Mouse (Mus musculus) adrenal gland, adult 2 months (tissue): ENCODE data around the gene Csrp3. TPM values are rescaled to one million over a fixed set of nuclear protein-coding genes. Genes with fewer than 3 reads are reported as not detected.
A peak's percentile ranks its signal among the peaks of the same experiment; 100 is the strongest.

Experiments
- DNase-seq: peaks from one replicate; pipeline ENCODE4 v3.0.0; 2021
- long read RNA-seq: library from polyadenylated mRNA; stranded (forward); transcript quantifications from one replicate; pipeline ENCODE4 v2.0.0, GENCODE M21; 2021
- polyA plus RNA-seq: library from polyadenylated mRNA; depleted of rRNA; stranded (reverse); fragments of >200 nt; gene quantifications from 2 replicates; pipeline ENCODE4 v1.2.3, GENCODE M21; 2012; rRNA removed
- total RNA-seq, 2 experiments: library from RNA; stranded (reverse); gene quantifications; 2 replicates each; pipeline ENCODE4 v1.2.3; 2021

Gene Csrp3
- not detected for total RNA-seq
- not detected in 2 replicates for polyA plus RNA-seq
- long read RNA-seq: 0 reads

DNA sequence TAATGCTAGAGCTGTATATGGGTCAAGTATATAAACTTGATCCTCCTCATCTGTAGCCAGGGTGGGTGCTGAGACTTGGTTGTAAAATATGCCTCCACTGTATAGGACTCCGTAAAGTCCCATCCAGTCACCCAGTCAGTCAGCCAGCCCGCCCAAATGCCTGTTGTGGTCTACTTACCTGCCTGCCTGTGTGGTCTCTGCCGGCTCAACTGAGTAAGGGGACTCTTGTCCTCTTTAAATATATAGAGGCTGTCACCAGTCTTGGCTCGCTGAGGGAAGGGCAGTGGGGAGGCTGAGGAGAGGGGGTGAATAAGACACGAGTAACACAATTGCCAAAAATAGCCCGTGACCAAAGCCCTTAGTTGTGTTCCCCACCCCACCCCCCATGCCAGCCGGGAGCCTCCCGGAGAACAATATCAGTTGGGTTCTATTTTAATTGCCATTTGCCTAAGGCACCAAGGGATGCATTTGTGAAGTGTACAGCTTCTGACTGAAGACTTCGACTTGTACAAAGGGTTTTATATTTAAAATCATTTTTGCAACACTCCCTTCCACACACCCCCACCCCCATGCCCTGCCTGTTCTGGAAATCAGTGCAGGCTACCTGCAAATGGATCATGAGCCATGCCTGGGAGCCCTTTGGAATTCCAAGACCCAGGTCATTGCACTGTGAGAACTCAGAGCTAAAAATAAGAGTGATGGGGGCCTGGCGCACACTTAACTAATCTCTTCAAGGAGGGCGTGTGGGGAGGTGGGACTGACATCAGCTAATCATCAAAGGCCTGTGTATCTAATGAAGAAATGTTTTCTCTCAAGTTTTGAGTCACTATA lies at the start of gene Csrp3:
TSS of gene Csrp3 (minus strand) at position 214 of the 831 bp plus-strand sequence.
- DNase-seq: no peak

DNA sequence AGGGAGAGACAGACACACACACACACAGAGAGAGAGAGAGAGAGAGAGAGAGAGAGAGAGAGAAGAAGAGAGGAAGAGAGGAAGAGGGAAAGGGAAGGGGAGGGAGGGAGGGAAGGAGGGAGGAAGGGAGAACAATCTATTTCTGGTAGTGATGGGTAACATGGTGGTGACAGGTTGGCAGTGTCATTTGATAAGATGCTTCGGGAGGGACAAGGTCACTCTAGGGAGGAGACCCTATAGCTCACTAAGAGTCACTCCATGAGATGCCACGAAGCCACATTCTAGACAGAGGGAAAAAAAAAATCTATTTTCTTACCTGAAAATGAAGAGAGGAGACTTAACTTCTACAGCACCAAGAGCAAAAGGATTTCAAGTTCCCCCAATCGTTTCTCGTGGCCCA lies 48.2 kb upstream of the Csrp3 start:
- DNase-seq: no peak

DNA sequence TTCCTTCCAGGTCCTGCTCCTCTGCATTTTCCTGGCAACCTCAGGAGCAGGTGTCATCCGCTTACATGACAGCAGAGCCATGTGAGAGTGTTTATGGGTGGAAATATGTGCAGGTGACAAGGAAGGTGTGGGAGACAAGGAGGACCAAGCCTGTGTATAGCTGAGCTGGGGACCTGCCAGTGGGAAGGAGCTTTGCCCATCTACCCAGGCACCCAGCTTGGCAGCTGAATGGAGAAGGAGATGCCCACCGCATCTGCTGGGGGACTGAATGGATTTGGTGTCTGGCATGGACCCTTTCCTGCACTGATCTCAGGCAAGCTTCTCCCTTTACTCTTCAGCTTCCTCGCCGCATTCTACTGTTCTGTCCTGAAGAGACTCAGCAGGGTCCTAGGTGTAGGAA lies 47.6 kb upstream of the Csrp3 start:
- no peak for DNase-seq

DNA sequence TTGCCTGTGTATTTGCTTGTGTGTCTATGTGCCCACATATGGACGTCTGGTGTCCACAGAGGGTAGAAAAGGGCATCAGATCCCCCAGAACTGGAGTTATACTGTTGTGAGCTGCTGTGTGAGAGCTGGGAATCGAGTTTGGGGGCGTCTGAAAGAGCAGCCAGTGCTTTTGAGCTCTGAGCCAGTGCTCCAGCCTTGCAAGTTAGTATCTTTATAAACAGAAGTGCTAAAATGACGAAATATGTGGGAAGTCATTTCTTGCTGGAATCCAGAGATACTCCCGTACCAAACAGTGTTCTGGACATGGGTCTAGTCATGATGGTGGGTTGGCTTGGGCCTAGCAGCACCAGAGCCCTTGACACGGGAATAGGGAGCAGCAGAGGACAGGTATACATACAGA lies 46.9 kb upstream of the Csrp3 start:
- no peak for DNase-seq

DNA sequence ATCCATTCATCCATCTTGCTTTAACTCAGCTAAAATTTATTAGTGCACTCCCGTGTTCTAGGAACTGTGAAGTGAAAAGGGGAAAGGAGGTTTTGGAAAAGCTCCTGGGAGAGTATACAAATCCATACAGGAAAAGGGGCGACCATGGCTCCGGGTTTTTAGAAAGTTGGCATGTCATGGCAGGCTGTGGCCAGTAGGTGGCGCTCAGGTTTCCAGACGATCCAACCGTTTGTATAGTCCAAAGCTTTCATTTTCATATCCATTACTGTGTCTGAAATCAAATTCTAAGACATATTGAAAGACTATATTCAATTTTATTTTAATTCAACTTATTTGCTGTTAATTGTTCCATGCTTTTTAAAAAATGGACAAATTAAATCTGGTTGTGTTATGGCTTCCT lies 46.3 kb upstream of the Csrp3 start:
- DNase-seq: peak; percentile 48

DNA sequence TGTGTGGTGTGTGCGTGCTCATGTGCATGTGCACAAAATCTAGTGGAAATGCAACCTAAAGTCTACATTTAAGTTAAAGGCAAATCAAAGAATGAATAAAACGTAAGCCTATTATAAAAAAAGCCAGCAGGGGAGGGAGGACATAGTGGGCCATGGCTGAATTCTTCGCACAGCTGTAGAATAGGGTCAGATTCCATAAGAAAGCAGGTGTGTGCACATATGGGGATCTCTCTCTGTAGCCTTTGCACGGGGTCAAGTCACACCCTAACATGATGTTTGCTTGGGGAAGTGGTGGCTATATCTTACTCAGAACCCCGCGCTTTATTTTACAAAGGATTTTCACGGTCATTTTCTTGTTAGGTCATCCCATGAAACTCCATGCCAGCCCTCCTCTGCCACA lies 45.3 kb upstream of the Csrp3 start:
- no peak for DNase-seq

DNA sequence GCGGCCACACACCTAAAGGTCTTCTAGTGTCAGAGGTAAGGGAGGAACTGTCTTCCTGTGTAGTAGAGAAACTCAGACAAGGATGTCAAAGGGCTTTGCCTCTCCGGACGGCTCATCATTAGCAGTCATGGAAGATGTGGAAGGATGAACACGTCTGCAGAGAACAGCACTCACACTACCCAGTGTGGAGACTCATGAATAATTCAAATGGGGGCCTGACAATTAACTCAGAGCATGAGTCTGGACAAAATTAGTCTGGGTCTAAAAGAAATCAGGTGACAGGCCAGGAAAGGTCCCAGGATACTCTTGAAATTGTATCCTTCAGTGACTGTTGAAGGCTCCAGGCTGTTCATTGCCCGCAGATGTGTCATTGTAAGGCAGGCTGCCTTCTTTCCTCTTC lies 43.2 kb upstream of the Csrp3 start:
- no peak for DNase-seq

DNA sequence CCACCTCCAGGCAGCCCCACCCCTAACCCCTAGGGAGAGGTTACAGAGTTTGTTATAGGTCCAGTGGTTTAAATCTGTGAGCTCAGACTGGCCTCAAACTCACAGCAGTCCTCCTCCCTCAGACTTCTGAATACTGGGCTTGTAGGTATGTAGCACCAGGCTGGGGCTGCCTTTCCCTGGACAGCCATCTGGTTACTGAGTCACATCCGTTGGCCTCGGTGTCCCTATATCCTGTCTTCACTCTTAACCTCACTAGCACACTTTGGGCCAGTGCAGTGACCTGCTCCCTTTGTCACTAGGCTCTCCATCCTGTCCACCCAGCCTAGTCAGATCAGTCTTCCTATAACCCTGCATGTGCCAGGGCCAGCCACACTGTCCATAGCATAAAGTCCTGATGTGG lies 40.9 kb upstream of the Csrp3 start:
- no peak for DNase-seq

DNA sequence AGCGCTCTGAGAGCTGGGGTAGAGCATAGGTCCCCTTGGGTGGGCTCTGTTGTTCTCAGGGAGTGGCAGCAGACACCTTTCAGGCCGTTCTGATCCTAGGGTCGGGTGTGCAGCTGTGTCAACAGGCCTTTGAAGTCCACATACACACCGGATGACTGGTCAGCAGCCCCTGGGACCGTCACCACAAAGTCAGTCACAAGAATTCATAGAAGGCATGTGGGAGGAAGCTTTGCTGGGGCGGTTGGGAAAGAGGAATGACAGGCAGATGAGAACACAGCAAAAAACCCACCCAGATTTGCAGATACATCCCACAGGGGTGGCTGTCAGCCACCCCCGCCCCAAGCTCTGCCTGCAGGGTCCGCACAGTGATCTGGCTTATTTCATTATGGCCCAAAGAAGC lies 40.1 kb upstream of the Csrp3 start:
- DNase-seq: no peak

DNA sequence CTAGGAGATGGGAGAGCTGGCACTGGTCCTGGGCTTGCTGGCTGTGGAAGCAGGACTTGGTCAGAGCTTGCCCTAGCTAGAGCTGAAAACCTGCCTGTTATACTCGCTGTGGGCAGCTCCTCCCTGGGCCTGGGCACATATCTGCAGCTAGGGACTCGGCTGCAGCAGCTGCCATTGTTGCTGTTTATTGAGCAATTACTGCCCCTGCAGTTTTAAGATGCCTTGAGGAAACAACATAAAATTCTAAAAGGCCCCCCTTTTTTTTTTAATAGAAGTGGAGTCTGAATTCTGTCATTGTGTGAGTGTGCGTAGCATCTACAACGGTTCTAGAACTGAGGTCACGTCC lies 36.4 kb upstream of the Csrp3 start:
- DNase-seq: no peak

DNA sequence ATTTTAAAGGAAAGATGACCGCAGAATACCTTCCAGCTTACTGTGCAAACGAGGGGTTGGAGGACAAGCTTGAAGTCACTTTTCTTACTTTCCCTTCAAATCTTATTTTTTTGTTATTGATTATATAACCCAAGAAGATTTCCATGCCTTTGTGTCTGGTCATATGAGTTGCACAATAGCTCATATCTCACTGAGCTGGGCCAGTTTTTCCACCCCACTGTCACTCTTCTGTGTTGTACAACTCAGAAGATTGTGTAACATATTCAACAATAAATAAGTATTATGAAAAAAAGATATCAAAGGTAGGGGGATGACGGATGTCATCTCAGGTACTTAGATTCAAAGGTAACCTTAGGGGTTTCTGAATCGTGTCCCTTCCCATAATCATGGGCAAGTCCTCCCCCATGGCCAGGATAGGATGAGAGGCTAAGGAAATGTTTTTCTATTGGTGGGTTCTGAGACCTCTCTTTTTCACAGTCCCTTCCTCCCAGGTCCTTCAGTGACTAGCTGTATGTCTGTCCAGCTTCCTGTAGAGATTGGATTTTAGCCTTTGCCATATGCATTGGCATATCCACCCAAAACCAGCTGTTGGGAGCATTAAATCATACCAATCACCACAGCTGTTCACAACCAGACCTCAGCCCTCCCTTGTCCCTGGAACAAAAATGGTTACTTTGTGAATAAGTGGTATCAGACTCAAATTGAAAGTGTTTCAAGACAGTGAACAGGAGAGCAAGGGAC lies 35.9 kb upstream of the Csrp3 start:
- DNase-seq: no peak

DNA sequence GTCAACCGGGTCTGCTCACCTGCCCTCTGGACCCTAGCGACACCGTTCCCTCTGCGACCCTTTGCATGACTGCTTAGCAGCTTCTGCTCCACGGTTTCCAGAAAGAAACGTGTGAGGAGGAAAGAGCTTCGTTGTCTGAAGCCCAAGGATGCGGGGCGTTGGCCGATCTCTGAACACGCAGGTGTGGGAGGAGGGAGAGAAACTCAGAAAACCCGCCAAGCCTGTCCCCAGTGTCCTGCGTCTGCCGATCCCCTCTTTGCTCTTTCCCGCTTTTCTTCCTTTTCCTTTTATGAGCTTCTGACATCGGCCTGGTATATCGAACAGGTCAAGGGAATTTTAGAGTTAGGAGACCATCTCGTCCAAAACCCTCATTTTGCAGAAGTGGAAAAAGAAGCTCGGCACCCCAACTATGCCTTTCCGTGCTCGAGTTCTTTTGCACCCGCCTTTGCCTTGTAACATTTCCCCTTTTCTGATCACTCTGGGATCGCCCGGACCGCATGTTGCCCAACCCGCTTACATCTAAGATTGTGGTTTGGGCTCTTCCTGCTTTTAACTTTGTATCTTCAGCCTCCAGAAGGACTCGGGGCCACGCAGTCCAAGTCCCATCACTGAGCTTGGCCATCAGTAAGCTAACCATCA lies 34.3 kb upstream of the Csrp3 start:
- peak; percentile 16 for DNase-seq

DNA sequence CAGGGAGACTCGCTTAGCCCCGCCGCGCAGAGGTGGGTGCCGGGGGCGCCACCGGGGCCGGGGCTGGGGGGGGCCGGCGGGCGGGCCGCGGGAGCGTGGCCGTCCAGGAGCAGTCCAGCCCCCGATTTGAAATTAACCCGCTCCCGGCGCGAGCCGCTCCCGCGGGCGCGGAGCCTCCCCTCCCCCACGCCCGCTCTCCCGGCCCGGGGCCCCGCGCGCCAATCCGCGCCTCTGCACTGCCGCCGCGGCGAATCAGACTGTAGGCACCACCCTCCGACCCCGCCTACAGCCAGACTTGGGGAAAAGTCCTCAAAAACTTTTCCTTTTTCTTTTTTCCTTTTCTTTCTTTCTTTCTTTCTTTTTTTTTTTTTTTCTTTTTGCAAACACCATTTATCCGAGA lies 33.7 kb upstream of the Csrp3 start, which contains the start of gene E2f8:
TSS of gene E2f8 (minus strand) at position 111 of the 400 bp plus-strand sequence.
- peak; percentile 89 for DNase-seq

DNA sequence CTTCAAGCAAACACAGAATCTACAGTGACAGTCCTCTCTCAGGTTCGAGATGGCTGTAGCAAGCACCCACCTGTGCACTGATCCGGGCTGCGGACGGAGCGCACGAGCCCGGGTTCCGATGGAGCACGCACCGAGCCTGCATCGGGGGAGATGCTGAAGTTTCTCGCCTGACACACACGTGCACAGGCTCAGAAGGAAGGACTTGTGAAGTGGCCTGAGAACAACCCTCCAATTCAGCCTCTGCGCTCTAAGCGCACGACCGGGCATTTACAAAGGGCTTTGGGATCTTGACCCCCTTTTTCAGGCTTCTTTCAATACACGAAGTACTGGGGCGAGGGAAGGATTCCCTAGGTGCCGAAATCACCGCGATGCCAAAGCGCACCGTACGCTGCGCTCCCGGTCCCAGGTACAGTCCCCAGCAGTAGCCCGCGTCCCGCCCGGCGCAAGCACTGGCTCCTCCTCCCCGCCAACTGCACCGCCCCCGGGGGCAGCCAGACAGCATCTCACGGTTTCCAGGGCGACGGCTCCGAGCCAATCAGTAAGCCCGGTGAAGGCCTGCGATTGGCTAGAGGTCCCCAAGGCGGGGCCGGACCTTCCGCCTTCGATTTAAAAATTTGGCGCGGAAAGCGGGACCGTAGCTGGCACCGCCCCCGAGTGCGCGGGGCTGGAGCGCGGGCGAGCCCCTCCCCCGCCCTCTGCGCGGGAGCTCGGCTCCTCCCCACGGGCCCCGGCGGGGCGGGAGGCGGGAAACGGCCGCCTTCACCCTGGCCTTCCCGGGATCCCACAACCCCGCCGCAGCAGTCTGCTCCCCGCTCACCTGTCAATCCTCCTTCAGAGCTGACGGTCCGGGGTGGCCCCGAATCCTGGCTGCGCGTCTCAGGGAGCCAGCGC lies 33.0 kb upstream of the Csrp3 start:
- peak; percentile 98 for DNase-seq

DNA sequence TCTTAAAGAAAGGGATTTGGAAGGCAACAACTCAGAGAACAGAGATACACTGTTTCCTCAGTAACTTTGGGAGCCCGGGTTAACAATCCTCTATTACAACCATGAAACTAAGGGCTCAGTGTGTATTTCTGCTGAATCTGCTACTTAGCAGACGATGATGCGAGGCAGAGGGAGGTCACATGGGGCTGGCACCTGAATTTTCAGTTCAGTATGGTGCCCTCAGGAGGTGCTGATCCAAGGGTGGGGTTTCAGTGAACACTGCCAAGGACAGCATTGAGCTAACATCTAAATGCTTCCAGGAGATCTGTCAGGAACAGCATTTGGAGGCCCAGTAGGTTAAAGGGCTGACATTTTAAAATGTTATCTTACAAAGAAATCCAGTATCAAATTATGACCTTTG lies 31.7 kb upstream of the Csrp3 start:
- no peak for DNase-seq

DNA sequence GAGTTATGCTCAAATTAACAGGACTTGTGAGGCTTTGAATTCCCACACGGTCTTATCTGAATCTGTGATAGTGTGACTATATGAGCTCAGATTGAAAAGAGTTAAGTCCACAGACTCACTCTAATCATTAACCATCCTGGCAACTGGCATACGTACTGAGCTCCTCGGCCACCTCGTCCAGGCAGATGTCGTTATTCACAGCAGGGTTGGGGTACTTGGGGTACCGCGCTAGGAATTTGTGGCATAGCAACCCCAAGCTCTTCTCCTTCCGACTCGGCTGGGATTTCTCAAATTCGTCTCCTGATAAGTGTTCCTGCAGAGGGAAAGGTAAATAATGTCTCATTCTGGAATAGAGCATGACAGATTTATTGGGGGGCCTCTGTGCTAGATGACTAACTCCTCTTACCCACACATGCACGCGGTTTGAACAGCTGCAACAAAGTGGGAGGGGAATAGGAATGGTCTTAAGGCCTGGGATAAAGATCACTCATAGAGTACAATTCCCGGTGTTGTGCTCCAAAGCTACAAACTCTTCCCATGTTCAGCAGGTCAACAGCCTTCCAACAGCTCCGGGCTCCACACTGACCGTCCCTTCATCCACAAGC lies 30.1 kb upstream of the Csrp3 start:
- no peak for DNase-seq

DNA sequence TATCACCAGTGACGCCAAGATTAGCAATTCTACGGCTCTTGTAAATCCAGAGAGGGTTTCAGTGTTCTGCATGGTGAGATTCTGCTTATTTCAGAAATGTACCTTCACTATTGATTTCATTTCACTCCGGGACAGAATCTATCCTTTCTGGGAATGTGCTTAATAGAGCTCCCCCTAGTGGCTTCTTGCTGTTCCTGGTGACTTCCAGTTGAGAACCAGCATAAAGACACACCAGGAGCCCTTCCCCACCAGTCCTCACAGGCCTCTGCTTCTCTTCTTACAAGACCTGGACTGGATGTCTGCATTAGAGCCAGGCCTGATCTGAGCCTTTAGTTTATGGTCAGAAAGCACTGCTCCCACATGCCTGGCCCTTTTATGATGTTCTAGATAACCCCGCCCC lies 28.7 kb upstream of the Csrp3 start:
- peak; percentile 65 for DNase-seq

DNA sequence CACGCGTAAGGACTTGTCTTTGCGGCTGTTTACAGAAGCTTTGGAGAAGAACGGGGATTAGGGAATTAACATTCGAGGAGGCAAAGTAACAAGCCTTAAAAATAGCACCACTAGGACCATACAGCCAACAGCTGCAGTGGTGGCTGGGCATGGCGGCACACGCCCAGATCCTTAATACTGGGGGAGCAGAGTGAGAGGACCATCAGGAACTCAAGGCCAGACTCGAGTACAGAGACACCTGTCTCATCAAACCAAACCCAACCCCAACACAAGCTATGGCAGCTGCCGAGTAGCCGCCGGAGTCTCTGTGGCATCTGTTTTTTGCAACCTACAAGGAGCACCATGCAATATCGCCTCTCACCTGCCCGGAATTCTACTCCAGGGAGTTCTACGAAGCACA lies 27.3 kb upstream of the Csrp3 start:
- no peak for DNase-seq

DNA sequence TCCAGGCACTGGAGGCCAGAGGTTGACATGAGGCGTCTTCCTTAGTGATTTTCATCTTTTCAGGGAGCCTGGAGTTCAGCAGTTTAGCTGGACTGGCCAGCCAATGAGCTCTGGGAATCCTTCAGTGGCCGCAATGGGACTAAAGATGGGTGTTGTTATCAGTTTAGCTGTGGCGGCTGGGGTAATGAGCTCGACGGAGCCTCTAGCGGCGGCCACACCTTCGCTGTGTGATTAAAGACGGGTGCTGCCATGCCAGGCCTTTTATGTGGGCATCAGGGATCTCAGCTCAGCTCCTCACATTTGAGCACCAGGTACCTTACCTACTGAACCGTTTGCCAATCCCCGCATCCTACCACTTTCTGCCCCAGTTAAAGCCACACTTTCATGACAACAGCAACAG lies 23.5 kb upstream of the Csrp3 start:
- no peak for DNase-seq

DNA sequence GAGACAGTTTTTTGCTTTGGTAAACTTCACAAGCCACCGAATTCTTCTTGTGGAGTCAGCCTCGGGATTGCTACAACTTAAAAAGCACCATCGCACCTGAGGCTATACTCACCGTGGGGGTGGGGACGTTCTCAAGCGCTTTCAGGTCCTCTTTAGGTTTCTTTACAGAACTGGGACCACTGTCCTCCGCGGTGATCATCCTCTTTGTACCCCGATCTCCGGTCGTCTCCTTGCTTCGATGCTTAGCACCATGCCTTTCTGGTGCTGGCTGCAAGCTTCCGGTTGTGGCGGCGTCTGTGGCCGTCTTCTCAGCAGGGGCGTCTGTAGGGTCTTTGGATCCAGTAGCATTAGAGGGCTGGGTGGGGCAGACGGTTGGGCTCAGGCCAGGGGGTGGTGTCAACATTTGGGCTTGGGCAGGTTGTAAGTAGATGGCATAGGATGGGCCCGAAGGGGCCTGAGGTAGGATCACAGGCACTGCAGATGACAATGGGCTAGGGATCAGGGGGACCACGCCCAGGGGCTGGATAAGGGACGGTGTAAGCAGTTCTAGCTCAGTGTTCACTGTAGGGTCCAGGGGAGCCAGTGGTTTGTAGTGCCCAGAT lies 22.8 kb upstream of the Csrp3 start:
- DNase-seq: no peak

DNA sequence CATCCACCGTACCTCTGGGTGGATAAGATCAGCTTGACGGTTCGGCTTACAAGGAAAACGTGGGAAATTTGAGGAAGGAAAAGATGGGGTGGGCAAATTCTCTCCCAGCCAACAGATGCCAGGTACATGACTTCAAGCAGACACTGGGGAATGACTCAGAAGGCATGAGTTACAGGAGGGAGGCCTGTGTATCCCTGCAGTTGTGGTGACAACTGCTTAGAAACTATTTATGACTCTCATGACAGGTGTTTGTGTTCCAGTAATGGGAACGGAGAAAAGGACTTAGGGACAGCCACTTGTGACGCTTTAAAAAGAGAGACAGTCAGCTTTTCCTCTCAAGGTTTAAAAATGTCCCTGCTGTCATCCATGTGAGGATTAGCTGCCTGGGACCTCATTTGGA lies 22.3 kb upstream of the Csrp3 start:
- DNase-seq: no peak
